In the genomic region with DNA sequence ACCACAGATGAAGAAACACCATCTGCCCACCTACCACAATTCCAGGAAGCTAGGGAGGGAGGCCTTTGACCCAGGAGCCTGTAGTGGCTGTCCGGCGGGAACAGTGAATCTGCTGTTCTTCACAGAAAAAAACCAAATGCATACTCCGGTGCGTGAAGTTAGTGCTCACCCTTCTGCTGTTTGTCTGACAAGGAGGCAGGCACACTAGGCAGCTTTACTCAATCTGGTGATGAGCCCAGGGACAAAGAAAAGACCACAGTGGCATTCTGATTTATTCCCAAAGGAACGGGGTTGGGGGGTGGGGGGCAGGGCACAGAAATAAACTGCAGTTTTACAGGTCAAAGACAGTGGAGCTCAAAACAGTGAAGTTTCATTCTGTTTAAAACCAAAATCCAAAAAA, we compare ENCODE assay signal across 9 mouse cellular contexts.
A peak's percentile ranks its signal among the peaks of the same experiment; 100 is the strongest.
DNase-seq lines count a peak whose midpoint lies in the region; ATAC-seq and TF ChIP-seq lines count a peak whose summit lies in the region.
"Had no signal": no experiment of that assay in that cellular context is flagged by ENCODE, and none has a peak within 500 bp of the region (broad histone marks: within the 10 kb centered on the region; RNA-seq: fewer than 3 reads in every experiment).

No protein-coding gene starts in this region.

- intact Hi-C loops in left cerebral cortex, postnatal 4 days (cut with DNase I) = loop anchor here (5.0 kb wide), 1 partner anchor 103 kb away; no protein-coding TSS in a partner anchor

- no peaks in the 10 kb centered on the region for H3K4me1 ChIP-seq in embryonic facial prominence, embryonic 11.5 days (ENCODE audit: control insufficient read depth, insufficient read depth, low read length)
- H3K4me1 ChIP-seq in hindbrain, postnatal 0 days (ENCODE audit: insufficient read depth, low read length) = peaks cover 5% of the 10 kb centered on the region; the same call in 1 of the 2 replicates
- H3K4me1 ChIP-seq in neural tube, embryonic 14.5 days (ENCODE audit: control insufficient read depth, insufficient read depth, low read length) = peaks cover 11% of the 10 kb centered on the region; the same call in 1 of the 2 replicates
- H3K4me1 ChIP-seq: liver, embryonic 13.5 days had no signal

- ATAC-seq in embryonic facial prominence, embryonic 11.5 days (replicated peaks; ENCODE audit: insufficient number of reproducible peaks, low FRiP score, low TSS enrichment, low read depth) = peak; percentile 5; the same call in 1 of the 2 replicates
- ATAC-seq in hindbrain, postnatal 0 days = no peak
- no peak for ATAC-seq in neural tube, embryonic 14.5 days (ENCODE audit: low read depth)

- no peak for TF ChIP-seq CTCF in layer of hippocampus, adult 2 months (conservative IDR thresholded peaks at IDR 0.05)
- TF ChIP-seq CTCF in hindbrain, postnatal 0 days (IDR thresholded peaks at IDR 0.05; ENCODE audit: low read depth) = no peak

- peak overlapping the region; percentile 11; the same call in 1 of the 2 replicates for H3K4me2 ChIP-seq in embryonic facial prominence, embryonic 11.5 days (ENCODE audit: low read depth, low read length)
- H3K4me2 ChIP-seq in hindbrain, postnatal 0 days (ENCODE audit: low read depth, low read length) = peak overlapping the region; percentile 60; the same call in 1 of the 2 replicates
- peak overlapping the region; percentile 3; the same call in 1 of the 2 replicates for H3K4me2 ChIP-seq in neural tube, embryonic 14.5 days (ENCODE audit: low read depth, low read length)

- WGBS in embryonic facial prominence, embryonic 11.5 days = 7% methylated on average over 5 of the region's 5 CpGs
- 27% methylated on average over 5 of the region's 5 CpGs for WGBS in hindbrain, postnatal 0 days
- 11% methylated on average over 5 of the region's 5 CpGs for WGBS in neural tube, embryonic 14.5 days

- no peaks in the 10 kb centered on the region for H3K36me3 ChIP-seq in embryonic facial prominence, embryonic 11.5 days (replicated peaks; ENCODE audit: control insufficient read depth, insufficient read depth, low read depth, low read length)
- H3K36me3 ChIP-seq in hindbrain, postnatal 0 days (ENCODE audit: insufficient read depth, low read length) = no peaks in the 10 kb centered on the region
- no peaks in the 10 kb centered on the region for H3K36me3 ChIP-seq in neural tube, embryonic 14.5 days (ENCODE audit: control insufficient read depth, insufficient read depth, low read length)
- H3K36me3 ChIP-seq: liver, embryonic 13.5 days had no signal

- peak overlapping the region; percentile 15; the same call in 1 of the 2 replicates for H3K9ac ChIP-seq in embryonic facial prominence, embryonic 11.5 days (replicated peaks; ENCODE audit: low read length)
- 0 out of 2 replicates have a peak overlapping the region, but pooled peaks have one; percentile 24 for H3K9ac ChIP-seq in hindbrain, postnatal 0 days (replicated peaks; ENCODE audit: low read length)
- peak overlapping the region; percentile 26; the same call in 1 of the 2 replicates for H3K9ac ChIP-seq in neural tube, embryonic 14.5 days (replicated peaks; ENCODE audit: low read depth, low read length)
- H3K9ac ChIP-seq: liver, embryonic 13.5 days had no signal

- no peaks in the 10 kb centered on the region for H3K9me3 ChIP-seq in embryonic facial prominence, embryonic 11.5 days (replicated peaks; ENCODE audit: control insufficient read depth, low read length)
- H3K9me3 ChIP-seq in hindbrain, postnatal 0 days (ENCODE audit: low read length) = no peaks in the 10 kb centered on the region
- no peaks in the 10 kb centered on the region for H3K9me3 ChIP-seq in neural tube, embryonic 14.5 days (ENCODE audit: control insufficient read depth, low read length)
- H3K9me3 ChIP-seq: liver, embryonic 13.5 days had no signal

- peak overlapping the region; percentile 20; the same call in 1 of the 2 replicates for H3K4me3 ChIP-seq in layer of hippocampus, adult 2 months
- H3K4me3 ChIP-seq in embryonic facial prominence, embryonic 11.5 days (ENCODE audit: low read depth, low read length) = no peak overlapping the region
- no peak overlapping the region for H3K4me3 ChIP-seq in hindbrain, postnatal 0 days (ENCODE audit: low read length)
- no peak overlapping the region; the same call in 1 of the 2 replicates for H3K4me3 ChIP-seq in neural tube, embryonic 14.5 days (ENCODE audit: low read depth, low read length)
- H3K4me3 ChIP-seq: liver, embryonic 13.5 days had no signal

- no peaks in the 10 kb centered on the region for H3K27me3 ChIP-seq in embryonic facial prominence, embryonic 11.5 days (ENCODE audit: control insufficient read depth, insufficient read depth, low read length)
- no peaks in the 10 kb centered on the region for H3K27me3 ChIP-seq in hindbrain, postnatal 0 days (ENCODE audit: insufficient read depth, low read length)
- H3K27me3 ChIP-seq in neural tube, embryonic 14.5 days (ENCODE audit: control insufficient read depth, insufficient read depth, low read length) = no peaks in the 10 kb centered on the region

- peak overlapping the region; percentile 94 for H3K27ac ChIP-seq in layer of hippocampus, adult 2 months
- H3K27ac ChIP-seq in embryonic facial prominence, embryonic 11.5 days (replicated peaks; ENCODE audit: low read depth, low read length) = peak overlapping the region; percentile 79
- H3K27ac ChIP-seq in hindbrain, postnatal 0 days = peak overlapping the region; percentile 86
- peak overlapping the region; percentile 95 for H3K27ac ChIP-seq in neural tube, embryonic 14.5 days (ENCODE audit: low read depth, low read length)
- H3K27ac ChIP-seq: liver, embryonic 13.5 days had no signal

- DNase-seq in layer of hippocampus, adult 2 months (ENCODE audit: low spot score in 2 of 2) = no peak
- no peak for DNase-seq in layer of hippocampus, adult 9-11 months
- no peak for DNase-seq in embryonic facial prominence, embryonic 11.5 days (ENCODE audit: low spot score)
- peak; percentile 13 for DNase-seq in hindbrain, postnatal 0 days (ENCODE audit: low spot score)
- no peak for DNase-seq in right cerebral cortex, postnatal 14 days
- DNase-seq in left cerebral cortex, postnatal 4 days = no peak
- no peak for DNase-seq in gastrocnemius, postnatal 10 days
- DNase-seq: liver, embryonic 13.5 days had no signal

Comparison
In these comparisons a context has a peak if more than half of its experiments do, and no peak if none do; other contexts are left out.
1. H3K4me2 ChIP-seq: peak in every context shown above with its lines; median percentile 60 in hindbrain, postnatal 0 days; 11 in embryonic facial prominence, embryonic 11.5 days; 3 in neural tube, embryonic 14.5 days.